Mouse (Mus musculus) liver, adult 2 months (tissue): ENCODE measurements at regions not wholly inside any gene's neighbourhood (a gene's known extent, or its start where the extent isn't known, plus 50 kb on each side); places are given as distances from the start of the nearest gene placed in this dataset.

Experiments
- CTCF ChIP-seq: fragments of 200-500 bp; IDR thresholded peaks from 2 replicates; pipeline ENCODE4 v1.5.1; 2011; ENCODE audit warnings: low read depth, low read length, control low read depth
- POLR2A ChIP-seq: fragments of 200-500 bp; IDR thresholded peaks from 2 replicates; pipeline ENCODE4 v1.6.1; 2011; ENCODE audit warnings: low read length, control low read depth; ENCODE audit not compliant: insufficient read depth; ENCODE audit errors: extremely low read depth

GRCm38 (mm10) chr13:81930266-81930665 lies 147.4 kb downstream of the Cetn3 start:
- TF ChIP-seq CTCF (no peak), POLR2A (no peak)
